15 mouse cellular contexts compared by ENCODE assay signal in genomic region chr1:134949946-134950345, GRCm38 (mm10). TPM values are rescaled to one million over a fixed set of nuclear protein-coding genes. Genes with fewer than 3 reads are reported as not detected.
DNase-seq lines count a peak whose midpoint lies in the region; ATAC-seq lines count a peak whose summit lies in the region.
"Had no signal": no experiment of that assay in that cellular context is flagged by ENCODE, and none has a peak within 500 bp of the region (broad histone marks: within the 10 kb centered on the region; RNA-seq: fewer than 3 reads in every experiment).

No protein-coding gene starts in this region.

- H3K9me3 ChIP-seq in heart, embryonic 11.5 days (replicated peaks; ENCODE audit: control insufficient read depth, low read length) = no peaks in the 10 kb centered on the region
- H3K9me3 ChIP-seq in embryonic facial prominence, embryonic 10.5 days = no peaks in the 10 kb centered on the region
- H3K9me3 ChIP-seq: G1E; liver, embryonic 15.5 days; stomach, embryonic 15.5 days had no signal

- no peak overlapping the region for H3K9ac ChIP-seq in heart, embryonic 11.5 days (ENCODE audit: low read depth, low read length)
- H3K9ac ChIP-seq: liver, embryonic 15.5 days; stomach, embryonic 15.5 days had no signal

- no peaks in the 10 kb centered on the region for H3K36me3 ChIP-seq in heart, embryonic 11.5 days (ENCODE audit: control insufficient read depth, insufficient read depth, low read length)
- H3K36me3 ChIP-seq in embryonic facial prominence, embryonic 10.5 days (replicated peaks) = peaks cover 5% of the 10 kb centered on the region; the same call in 1 of the 2 replicates
- H3K36me3 ChIP-seq: stomach, embryonic 15.5 days had no signal

- H3K4me2 ChIP-seq in heart, embryonic 11.5 days = no peak overlapping the region
- H3K4me2 ChIP-seq: liver, embryonic 15.5 days; stomach, embryonic 15.5 days had no signal

- no peak overlapping the region for H3K4me3 ChIP-seq in heart, embryonic 11.5 days (ENCODE audit: low read depth, low read length)
- H3K4me3 ChIP-seq in embryonic facial prominence, embryonic 10.5 days = no peak overlapping the region
- H3K4me3 ChIP-seq: liver, embryonic 15.5 days; myocyte; stomach, embryonic 15.5 days had no signal

- WGBS in heart, embryonic 11.5 days (ENCODE audit: insufficient replicate concordance) = 88% methylated on average over 3 of the region's 3 CpGs
- 91% methylated on average over 3 of the region's 3 CpGs for WGBS in embryonic facial prominence, embryonic 10.5 days

- no peaks in the 10 kb centered on the region for H3K27me3 ChIP-seq in heart, embryonic 11.5 days (ENCODE audit: control insufficient read depth, insufficient read depth, low read length)
- H3K27me3 ChIP-seq in embryonic facial prominence, embryonic 10.5 days (replicated peaks; ENCODE audit: low read depth, poor library complexity, severe bottlenecking) = no peaks in the 10 kb centered on the region
- H3K27me3 ChIP-seq: liver, embryonic 15.5 days; stomach, embryonic 15.5 days had no signal

- DNase-seq in heart, adult 18-20 months = peak; percentile 68 to 70
- DNase-seq in lung, postnatal 10 days = peak; percentile 13
- no peak for DNase-seq in lung, postnatal 36 days
- DNase-seq in cerebellum, postnatal 10 days = peak; percentile 45 to 55
- DNase-seq in heart, postnatal 10 days = peak; percentile 43 to 70
- no peak for DNase-seq in testis, postnatal 10 days (ENCODE audit: low spot score)
- no peak for DNase-seq in embryonic facial prominence, embryonic 10.5 days (ENCODE audit: low spot score)
- DNase-seq: adrenal gland, postnatal 10 days; lung, postnatal 14 days; retina, postnatal 1 day had no signal

- ATAC-seq in heart, embryonic 11.5 days (replicated peaks; ENCODE audit: insufficient number of reproducible peaks, low FRiP score, low TSS enrichment) = no peak

- intact Hi-C loops in heart, postnatal 10 days (cut with DNase I) = loop anchor here (2.0 to 5.0 kb wide), 2 partner anchors 39 to 88 kb away; no protein-coding TSS in a partner anchor

- H3K4me1 ChIP-seq in heart, embryonic 11.5 days (ENCODE audit: control insufficient read depth, insufficient read depth, low read length) = peaks cover 4% of the 10 kb centered on the region; the same call in 1 of the 2 replicates
- H3K4me1 ChIP-seq in embryonic facial prominence, embryonic 10.5 days = peaks cover 13% of the 10 kb centered on the region

- no peak overlapping the region for H3K27ac ChIP-seq in heart, embryonic 11.5 days (ENCODE audit: low read depth, low read length)
- no peak overlapping the region for H3K27ac ChIP-seq in embryonic facial prominence, embryonic 10.5 days (replicated peaks)
- H3K27ac ChIP-seq: liver, embryonic 15.5 days; stomach, embryonic 15.5 days had no signal

RNA-seq across cellular contexts. Expression of gene Ppp1r12b, which starts 5.8 kb away (rescaled TPM):
- total RNA-seq in heart, adult 18-20 months (2021) = 100 to 1,000 TPM; 158 to 162 TPM
- polyA plus RNA-seq in heart, embryonic 11.5 days (2014; fragmentation: Nextera tagmentation; extraction: Ambion mirVana) = 23.2 and 26.7 TPM in 2 replicates
- 100 to 1,000 TPM; 130 to 131 TPM for total RNA-seq in heart, postnatal 10 days (2021)
- polyA plus RNA-seq in embryonic facial prominence, embryonic 10.5 days (2016; fragmentation: Nextera tagmentation; extraction: Ambion mirVana) = 5.0 and 5.8 TPM in 2 replicates

RNA-seq across cellular contexts. Expression of gene Ube2t, which starts 12.4 kb away (rescaled TPM):
- 1 to 10 TPM; 6.7 to 8.1 TPM for total RNA-seq in heart, adult 18-20 months (2021)
- 48.0 and 48.6 TPM in 2 replicates for polyA plus RNA-seq in heart, embryonic 11.5 days (2014; fragmentation: Nextera tagmentation; extraction: Ambion mirVana)
- 10 to 100 TPM in 1 of 2 experiments, 1 to 10 TPM in 1; 9.6 to 10.1 TPM for total RNA-seq in heart, postnatal 10 days (2021)
- 52.2 and 55.5 TPM in 2 replicates for polyA plus RNA-seq in embryonic facial prominence, embryonic 10.5 days (2016; fragmentation: Nextera tagmentation; extraction: Ambion mirVana)

Comparison
In these comparisons a context has a peak if more than half of its experiments do, and no peak if none do; other contexts are left out.
1. DNase-seq: peak in heart, adult 18-20 months (2 of 2), lung, postnatal 10 days (single experiment), cerebellum, postnatal 10 days (2 of 2) and heart, postnatal 10 days (2 of 2); none in lung, postnatal 36 days (single experiment), testis, postnatal 10 days (single experiment) and embryonic facial prominence, embryonic 10.5 days (single experiment).